Mouse (Mus musculus): Measurements from ENCODE around the gene Sohlh2.

DNA sequence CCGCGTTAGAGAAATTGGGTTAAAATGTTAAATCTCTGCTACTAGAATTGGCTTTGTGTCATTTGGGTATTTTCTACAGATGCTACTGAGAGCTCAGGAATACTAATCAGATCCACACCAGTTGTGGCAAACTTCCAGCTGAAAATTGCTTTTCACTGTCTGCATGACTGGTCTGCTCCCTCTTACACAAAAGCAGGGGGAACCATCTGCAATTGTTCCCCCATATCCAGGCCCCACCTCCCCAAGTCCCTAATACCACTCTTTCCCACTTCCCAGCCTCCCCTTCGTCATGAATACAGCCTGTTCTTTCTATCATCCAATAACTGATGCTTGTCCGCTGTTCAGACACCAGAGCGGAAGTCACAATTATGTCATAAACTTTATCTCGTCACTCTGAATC lies 32.6 kb downstream of the Sohlh2 start:
- TF ChIP-seq POLR2A (IDR thresholded peaks at IDR 0.05; ENCODE audit: low read depth, low read length) (no peak), ELF1 (IDR thresholded peaks at IDR 0.05; ENCODE audit: low read depth, low read length) (no peak), NRF1 (IDR thresholded peaks at IDR 0.05; ENCODE audit: low read depth, low read length) (no peak), NELFE (IDR thresholded peaks at IDR 0.05; ENCODE audit: low read depth, low read length) (no peak), CHD1 (IDR thresholded peaks at IDR 0.05; ENCODE audit: low read depth, low read length) (no peak), CTCF (conservative IDR thresholded peaks at IDR 0.05 in 1 of 2, IDR thresholded peaks at IDR 0.05 in 1 of 2; ENCODE audit: low read depth in 2 of 2, low read length in 2 of 2) (no peak)

All from CH12.LX (cell line).